Mouse (Mus musculus) embryo, embryonic 10 days (tissue): ENCODE data around the gene 9930021J03Rik.

Experiments
- DNase-seq: peaks from one replicate; pipeline ENCODE4 v3.0.0-alpha.2; 2015; ENCODE audit warnings: low spot score

Gene 9930021J03Rik

GRCm38 (mm10) chr19:29805917-29806785 lies at the start of gene 9930021J03Rik:
9930021J03Rik (minus strand) TSS chr19:29805989.
- DNase-seq: peak; percentile 99

- no peak for DNase-seq
Measured at GRCm38 (mm10) chr19:29853711-29854110, 47.9 kb upstream of the 9930021J03Rik start.

- DNase-seq: no peak
Measured at GRCm38 (mm10) chr19:29851036-29851690, 45.4 kb upstream of the 9930021J03Rik start.

DNA sequence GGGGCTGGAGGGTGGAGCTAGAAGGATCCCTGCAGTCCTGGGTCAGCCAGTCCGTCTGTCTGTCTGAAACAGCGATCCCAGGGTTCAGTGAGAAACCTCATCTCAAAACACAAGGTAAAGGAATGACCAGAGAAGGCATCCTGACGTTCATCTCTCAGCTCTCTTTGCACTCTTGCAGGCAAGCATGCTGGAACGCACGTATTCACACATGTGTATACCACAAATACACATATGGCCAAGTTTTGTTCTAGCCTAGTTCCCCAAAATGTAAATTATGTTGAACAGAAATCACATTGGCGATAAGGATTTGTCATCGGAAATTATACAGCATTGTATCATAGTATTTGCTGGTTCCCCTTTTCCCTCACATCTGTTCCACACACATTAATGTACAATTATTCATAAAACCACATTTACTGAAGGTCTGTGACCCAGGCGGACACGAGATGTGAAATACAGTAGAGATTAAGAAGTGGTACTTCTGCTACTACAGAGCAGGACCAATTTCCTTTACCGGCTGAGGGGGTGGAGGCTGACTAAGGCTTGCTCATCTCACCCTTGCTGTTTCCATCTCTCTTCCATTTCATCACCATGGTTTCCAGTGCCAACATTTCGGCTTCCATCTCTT lies 44.2 kb upstream of the 9930021J03Rik start:
- DNase-seq: no peak

DNA sequence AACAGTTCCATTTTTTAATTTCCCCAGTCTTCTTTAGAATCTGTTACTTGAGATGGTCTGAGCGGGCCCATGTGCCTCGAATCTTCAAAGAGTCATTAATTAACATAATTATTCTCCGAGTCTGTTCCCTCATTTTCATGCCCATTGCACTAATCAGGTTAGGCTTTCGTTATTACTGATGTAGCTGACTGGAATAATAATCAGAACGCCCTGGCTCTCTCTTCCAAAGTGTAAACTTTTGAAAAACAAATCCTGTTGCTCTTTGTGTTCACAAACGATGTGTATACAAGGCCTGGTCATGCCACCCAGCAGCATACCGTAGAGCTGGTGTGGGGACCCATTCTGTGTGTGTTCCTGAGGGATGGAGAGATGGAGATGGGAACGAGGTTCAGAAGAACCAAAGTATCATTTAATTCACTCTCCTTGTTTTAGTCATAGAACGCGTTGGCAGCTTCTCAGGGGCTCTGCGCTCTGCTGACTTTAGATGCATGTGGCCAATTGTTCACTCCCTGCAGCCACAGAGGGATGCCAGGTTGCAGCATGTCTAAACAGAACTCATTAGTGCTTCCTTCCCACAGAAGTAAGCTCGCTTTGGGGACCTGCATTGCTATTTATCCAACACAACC lies 38.4 kb upstream of the 9930021J03Rik start:
- DNase-seq: no peak

- peak; percentile 36 for DNase-seq
Measured at GRCm38 (mm10) chr19:29843641-29844035, 37.8 kb upstream of the 9930021J03Rik start.

DNA sequence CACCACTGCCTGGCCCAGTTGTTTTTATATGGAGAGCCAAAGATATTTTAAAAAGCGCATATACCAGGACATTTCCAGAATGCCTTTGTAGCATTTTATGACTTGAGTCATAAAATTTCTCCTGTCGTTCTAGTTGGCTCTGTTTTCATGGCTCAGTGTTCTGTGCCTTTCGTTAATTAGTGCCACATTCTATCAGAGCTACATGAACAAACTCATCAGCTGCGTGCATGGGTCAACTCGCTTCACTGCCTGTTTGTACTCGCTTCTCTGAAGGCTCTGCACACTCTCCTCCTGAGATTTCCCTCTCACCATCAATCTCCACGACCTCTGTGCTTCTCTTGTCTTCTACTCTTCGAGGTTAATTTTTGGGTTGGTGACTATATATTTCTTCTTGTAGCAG lies 37.2 kb upstream of the 9930021J03Rik start:
- DNase-seq: no peak

GRCm38 (mm10) chr19:29840642-29841041 lies 34.9 kb upstream of the 9930021J03Rik start:
- no peak for DNase-seq

DNA sequence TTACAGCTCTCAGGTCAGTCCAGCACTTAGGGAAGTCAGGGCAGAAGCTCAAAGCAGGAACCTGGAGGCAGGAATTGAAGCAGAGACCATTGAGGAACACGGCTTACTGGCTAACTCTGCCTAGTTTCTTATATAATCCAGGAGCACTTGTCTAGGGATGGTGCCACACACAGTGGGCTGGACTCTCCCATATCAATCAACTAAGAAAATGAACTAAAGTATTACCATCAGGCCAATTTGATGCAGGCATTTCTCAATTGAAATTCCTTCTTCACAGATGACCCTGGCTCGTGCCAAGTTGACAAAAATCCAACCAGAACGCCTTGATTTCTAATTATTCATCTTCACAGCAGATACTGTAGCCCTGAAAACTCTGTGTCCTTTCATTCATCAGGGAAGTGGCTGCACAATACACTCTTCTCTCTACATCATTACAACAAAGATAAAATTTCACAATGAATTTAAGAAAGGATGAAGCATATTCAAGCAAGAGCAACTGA lies 32.9 kb upstream of the 9930021J03Rik start:
- DNase-seq: no peak

DNA sequence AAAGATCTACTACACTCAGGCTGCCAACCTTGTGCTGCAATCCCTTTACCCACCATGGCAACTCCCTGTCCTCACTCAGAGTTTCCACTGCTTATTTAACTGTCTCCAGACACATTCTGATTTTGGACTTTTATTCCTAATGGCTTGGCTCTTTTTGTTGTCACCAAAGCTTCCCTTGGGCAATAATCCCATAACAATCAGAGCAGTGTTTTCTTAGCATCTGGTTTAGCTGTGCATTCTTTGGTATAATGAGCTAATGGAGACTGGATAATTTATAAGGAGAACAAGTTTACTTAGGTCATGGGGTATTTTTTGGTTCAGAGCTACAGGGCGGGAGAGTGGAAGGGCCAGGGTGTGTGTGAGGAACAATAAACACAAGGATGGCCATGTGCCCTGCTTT lies 32.4 kb upstream of the 9930021J03Rik start:
- no peak for DNase-seq

DNA sequence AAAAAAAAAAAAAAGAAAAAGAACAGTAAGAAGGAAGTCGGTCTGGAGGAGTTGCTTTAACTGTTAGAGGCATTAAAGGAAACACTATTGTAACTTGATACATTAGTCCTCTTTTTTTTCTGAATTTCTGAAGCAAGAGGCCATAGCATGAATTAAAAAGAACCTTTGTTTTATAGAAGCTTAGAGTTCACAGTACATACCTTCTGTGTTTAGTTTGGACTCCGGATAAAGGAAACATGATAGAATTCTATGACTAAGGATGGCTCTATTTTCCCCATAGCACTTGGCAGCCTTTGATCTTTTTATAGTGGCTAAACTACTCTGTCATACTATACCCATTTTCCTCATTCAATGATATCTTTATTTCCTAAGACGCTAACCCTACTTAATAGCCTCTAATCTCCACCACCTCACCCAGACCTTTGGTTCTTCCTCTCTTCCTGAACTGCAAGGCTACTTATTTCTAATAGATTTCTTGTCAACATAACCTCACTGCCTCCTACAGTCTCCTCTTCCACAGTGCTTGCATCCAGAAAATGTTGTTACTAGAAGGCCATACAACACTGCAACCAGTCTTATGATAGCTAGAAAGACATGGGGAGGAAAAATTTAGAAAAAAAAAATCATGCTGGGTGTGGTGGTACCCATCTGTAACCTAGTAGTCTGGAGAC lies 29.7 kb upstream of the 9930021J03Rik start:
- no peak for DNase-seq

DNA sequence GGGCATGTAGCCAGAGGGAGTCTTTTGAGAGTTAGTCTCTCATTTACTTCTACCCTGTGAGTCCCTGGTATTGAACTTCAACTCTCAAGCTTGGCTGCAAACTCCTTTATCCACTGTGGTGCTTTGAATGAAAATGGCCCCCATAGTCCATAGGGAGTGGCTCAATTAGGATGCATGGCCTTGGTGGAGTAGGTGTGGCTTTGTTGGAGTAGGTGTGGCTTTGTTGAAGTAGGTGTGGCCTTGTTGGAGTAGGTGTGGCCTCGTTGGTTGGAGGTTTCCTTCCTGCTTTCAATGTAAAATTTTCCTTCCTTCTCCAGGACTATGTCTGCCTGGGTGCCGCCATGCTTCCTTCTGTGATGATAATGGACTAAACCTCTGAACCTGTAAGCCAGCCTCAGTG lies 25.1 kb upstream of the 9930021J03Rik start:
- no peak for DNase-seq

- DNase-seq: peak; percentile 29
Measured at GRCm38 (mm10) chr19:29828558-29828957, 22.8 kb upstream of the 9930021J03Rik start.

GRCm38 (mm10) chr19:29826686-29827085 lies 20.9 kb upstream of the 9930021J03Rik start:
- peak; percentile 55 for DNase-seq

GRCm38 (mm10) chr19:29825003-29825402 lies 19.2 kb upstream of the 9930021J03Rik start:
- DNase-seq: no peak

GRCm38 (mm10) chr19:29824034-29824700 lies 18.4 kb upstream of the 9930021J03Rik start:
- peak; percentile 80 for DNase-seq

- no peak for DNase-seq
Measured at GRCm38 (mm10) chr19:29823456-29824010, 17.7 kb upstream of the 9930021J03Rik start.

GRCm38 (mm10) chr19:29820966-29821365 lies 15.2 kb upstream of the 9930021J03Rik start:
- peak; percentile 79 for DNase-seq

DNA sequence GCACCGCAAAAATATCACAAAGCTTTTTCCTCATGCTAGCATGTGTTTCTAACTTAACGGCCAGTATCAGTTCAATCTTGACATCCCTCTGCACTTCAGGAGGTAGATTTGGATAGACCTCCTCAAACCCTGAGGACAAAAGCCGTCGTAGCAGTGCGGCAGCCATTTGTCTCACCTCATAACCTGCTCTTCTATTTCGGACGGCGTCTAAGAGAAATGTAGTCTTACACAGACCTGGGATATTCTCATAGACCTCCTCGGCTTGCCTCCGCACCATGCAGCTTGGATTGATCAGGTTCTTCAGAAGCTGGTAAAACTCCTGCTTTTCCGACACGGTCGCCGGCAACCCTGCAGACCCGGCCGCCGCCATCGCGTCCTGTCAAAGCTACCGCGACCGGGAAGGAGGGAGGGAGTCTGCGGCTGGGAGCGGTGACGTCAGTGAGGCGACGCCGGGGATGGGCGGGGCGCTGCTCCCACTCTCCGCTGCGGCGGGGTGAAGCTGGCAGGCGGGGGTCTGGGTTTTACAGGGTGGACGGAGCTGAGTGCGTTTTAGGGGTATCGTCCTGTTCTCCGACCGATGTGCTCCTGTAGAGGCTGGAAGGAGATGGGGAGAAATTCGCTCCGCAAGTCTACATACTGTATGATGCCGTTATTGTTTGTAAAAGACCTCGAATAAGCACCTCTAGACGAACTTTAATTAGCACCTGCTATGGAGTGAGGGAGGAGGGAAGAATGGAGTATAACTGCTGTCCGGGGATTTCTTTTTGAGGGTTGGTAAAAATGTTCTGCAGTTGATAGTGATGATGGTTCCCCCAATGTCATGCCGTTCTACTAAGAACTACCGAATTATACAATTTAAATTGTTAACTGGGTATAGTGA lies 7.0 kb upstream of the 9930021J03Rik start, which contains the start of gene Ranbp6:
Ranbp6 (minus strand) TSS at position 394 of the 880 bp plus-strand sequence.
- peak; percentile 94 for DNase-seq

DNA sequence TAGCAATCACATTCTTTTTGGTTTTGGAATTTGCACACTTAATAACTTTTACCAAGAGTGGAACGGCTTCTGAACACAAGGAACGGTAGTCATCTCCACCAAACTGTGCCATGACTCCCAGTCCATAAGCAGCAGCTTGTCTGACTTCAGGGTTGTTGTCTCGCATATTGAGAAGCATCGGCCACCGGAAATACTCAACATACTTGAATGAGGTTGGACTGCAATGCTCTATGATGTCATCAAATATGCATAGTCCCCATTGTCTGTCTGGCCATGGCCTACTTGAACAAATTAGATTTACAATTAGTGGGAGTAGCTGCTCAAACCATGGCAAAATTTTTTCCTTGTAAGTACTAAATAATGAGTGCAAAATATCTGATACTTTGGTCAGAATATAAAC lies 4.2 kb upstream of the 9930021J03Rik start:
- DNase-seq: no peak
